Mouse (Mus musculus): Measurements from ENCODE around the gene Mgst2. TPM values are rescaled to one million over a fixed set of nuclear protein-coding genes. Genes with fewer than 3 reads are reported as not detected.

Mgst2 gene
- polyA plus RNA-seq, 1 experiment from 2014 or later: 0.52 TPM

- no peak overlapping the region for H3K27ac ChIP-seq
- no peak overlapping the region for H3K4me3 ChIP-seq (replicated peaks; ENCODE audit: low read length)
- H3K4me2 ChIP-seq (replicated peaks): no peak overlapping the region
- ATAC-seq (ENCODE audit: low FRiP score) (no peak), DNase-seq (ENCODE audit: low spot score) (no peak)
- no peak overlapping the region for H3K9ac ChIP-seq
- no peaks in the 10 kb centered on the region for H3K4me1 ChIP-seq (replicated peaks; ENCODE audit: control insufficient read depth, insufficient read depth, low read length)
- H3K9me3 ChIP-seq (ENCODE audit: control insufficient read depth, low read length): no peaks in the 10 kb centered on the region
- peaks cover 33% of the 10 kb centered on the region for H3K36me3 ChIP-seq (replicated peaks; ENCODE audit: control insufficient read depth, insufficient read depth)
- 87% methylated on average over 8 of the region's 8 CpGs for WGBS
- no peaks in the 10 kb centered on the region for H3K27me3 ChIP-seq (ENCODE audit: control insufficient read depth, insufficient read depth, low read length)
Measured at GRCm38 (mm10) chr3:51688725-51689124, 28.6 kb downstream of the Mgst2 start.

DNA sequence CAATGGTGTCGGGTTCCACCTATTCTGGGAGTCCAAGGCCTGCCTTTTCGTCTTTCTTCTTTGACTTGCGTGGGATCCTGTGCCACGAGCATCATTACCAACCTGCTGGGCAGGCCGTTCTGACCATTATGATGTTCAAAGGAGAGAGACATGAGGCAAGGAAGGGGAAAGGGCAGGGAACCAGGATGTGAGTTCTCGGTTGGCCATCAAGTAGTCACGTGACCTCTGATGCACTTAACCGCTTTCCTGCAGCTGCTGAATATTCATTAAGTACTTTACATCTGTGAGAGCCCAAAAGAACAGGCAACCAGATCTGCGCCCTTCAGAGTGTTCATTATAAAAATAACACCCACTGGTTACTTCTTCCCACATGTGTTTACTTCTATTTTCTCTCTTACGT is 33.0 kb downstream of the Mgst2 start:
- Histone ChIP-seq H3K36me3 (replicated peaks; ENCODE audit: control insufficient read depth, insufficient read depth) (peaks cover 27% of the 10 kb centered on the region), H3K27me3 (ENCODE audit: control insufficient read depth, insufficient read depth, low read length) (no peaks in the 10 kb centered on the region), H3K4me3 (replicated peaks; ENCODE audit: low read length) (no peak overlapping the region), H3K4me1 (replicated peaks; ENCODE audit: control insufficient read depth, insufficient read depth, low read length) (no peaks in the 10 kb centered on the region), H3K4me2 (replicated peaks) (no peak overlapping the region), H3K9ac (no peak overlapping the region), H3K27ac (no peak overlapping the region), H3K9me3 (ENCODE audit: control insufficient read depth, low read length) (no peaks in the 10 kb centered on the region)
- WGBS: 86% methylated on average over 10 of the region's 10 CpGs
- ATAC-seq (ENCODE audit: low FRiP score): no peak
- DNase-seq (ENCODE audit: low spot score): no peak

DNA sequence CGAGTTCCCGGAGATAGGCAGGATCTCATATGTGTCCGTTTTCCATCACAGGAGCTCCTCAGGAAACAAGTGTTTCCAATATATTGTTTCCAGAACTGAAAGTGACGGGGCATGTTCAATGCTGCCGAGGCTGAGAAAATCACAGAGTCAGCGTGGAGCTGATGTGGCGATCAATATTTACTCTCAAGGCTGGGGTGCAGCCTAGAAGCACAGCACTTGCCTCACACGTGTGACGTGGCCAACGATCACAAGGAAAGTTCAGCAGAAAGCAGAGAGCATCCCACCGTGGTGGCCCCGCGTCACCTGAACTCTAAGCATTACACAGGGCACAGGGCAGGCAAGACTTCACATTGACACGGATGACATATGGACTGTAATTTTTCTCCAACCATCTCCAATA is 34.4 kb downstream of the Mgst2 start:
- WGBS: 90% methylated on average over 14 of the region's 14 CpGs
- ATAC-seq (ENCODE audit: low FRiP score): no peak

DNA sequence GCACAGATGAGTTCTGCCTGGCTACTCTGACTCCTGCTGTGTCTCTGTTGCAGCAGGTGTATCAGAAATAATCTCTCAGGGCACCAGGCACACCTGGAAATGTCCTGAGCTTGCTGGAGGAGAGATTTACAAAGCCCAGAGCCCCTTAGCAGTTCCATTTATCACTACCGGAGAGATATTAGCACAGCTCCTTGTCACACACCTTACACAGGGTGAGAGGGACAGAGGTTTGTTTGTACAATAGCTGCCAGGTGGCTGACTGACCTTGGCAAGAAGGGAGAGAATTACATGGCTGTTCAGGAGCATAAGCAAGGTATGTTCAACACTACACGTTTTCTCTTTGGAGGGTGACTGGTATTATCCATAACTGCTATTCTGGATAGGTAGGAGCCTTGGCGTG is 35.6 kb downstream of the Mgst2 start:
- WGBS: 84% methylated on average over 3 of the region's 3 CpGs
- ATAC-seq (ENCODE audit: low FRiP score) (no peak), DNase-seq (ENCODE audit: low spot score) (no peak)
- Histone ChIP-seq H3K9ac (no peak overlapping the region), H3K4me2 (replicated peaks) (no peak overlapping the region), H3K27me3 (ENCODE audit: control insufficient read depth, insufficient read depth, low read length) (no peaks in the 10 kb centered on the region), H3K36me3 (replicated peaks; ENCODE audit: control insufficient read depth, insufficient read depth) (0 out of 2 replicates have a peak, but pooled peaks cover 3% of the 10 kb centered on the region), H3K4me3 (replicated peaks; ENCODE audit: low read length) (no peak overlapping the region), H3K4me1 (replicated peaks; ENCODE audit: control insufficient read depth, insufficient read depth, low read length) (peaks cover 11% of the 10 kb centered on the region), H3K9me3 (ENCODE audit: control insufficient read depth, low read length) (no peaks in the 10 kb centered on the region), H3K27ac (no peak overlapping the region)

More for the DNA sequence above, 34.4 kb downstream of the Mgst2 start:
- Histone ChIP-seq H3K27ac (no peak overlapping the region), H3K27me3 (ENCODE audit: control insufficient read depth, insufficient read depth, low read length) (no peaks in the 10 kb centered on the region), H3K4me2 (replicated peaks) (no peak overlapping the region), H3K4me1 (replicated peaks; ENCODE audit: control insufficient read depth, insufficient read depth, low read length) (no peaks in the 10 kb centered on the region), H3K9ac (no peak overlapping the region), H3K36me3 (replicated peaks; ENCODE audit: control insufficient read depth, insufficient read depth) (peaks cover 13% of the 10 kb centered on the region), H3K4me3 (replicated peaks; ENCODE audit: low read length) (no peak overlapping the region), H3K9me3 (ENCODE audit: control insufficient read depth, low read length) (no peaks in the 10 kb centered on the region)
- DNase-seq (ENCODE audit: low spot score): no peak

GRCm38 (mm10) chr3:51697931-51698330 is 37.8 kb downstream of the Mgst2 start:
- H3K4me1 ChIP-seq (replicated peaks; ENCODE audit: control insufficient read depth, insufficient read depth, low read length): peaks cover 29% of the 10 kb centered on the region
- 93% methylated on average over 3 of the region's 3 CpGs for WGBS
- no peaks in the 10 kb centered on the region for H3K9me3 ChIP-seq (ENCODE audit: control insufficient read depth, low read length)
- H3K27me3 ChIP-seq (ENCODE audit: control insufficient read depth, insufficient read depth, low read length): no peaks in the 10 kb centered on the region
- DNase-seq (ENCODE audit: low spot score) (no peak), ATAC-seq (ENCODE audit: low FRiP score) (no peak)
- H3K36me3 ChIP-seq (replicated peaks; ENCODE audit: control insufficient read depth, insufficient read depth): no peaks in the 10 kb centered on the region
- no peak overlapping the region for H3K9ac ChIP-seq
- no peak overlapping the region for H3K27ac ChIP-seq
- H3K4me2 ChIP-seq (replicated peaks): no peak overlapping the region
- no peak overlapping the region for H3K4me3 ChIP-seq (replicated peaks; ENCODE audit: low read length)

DNA sequence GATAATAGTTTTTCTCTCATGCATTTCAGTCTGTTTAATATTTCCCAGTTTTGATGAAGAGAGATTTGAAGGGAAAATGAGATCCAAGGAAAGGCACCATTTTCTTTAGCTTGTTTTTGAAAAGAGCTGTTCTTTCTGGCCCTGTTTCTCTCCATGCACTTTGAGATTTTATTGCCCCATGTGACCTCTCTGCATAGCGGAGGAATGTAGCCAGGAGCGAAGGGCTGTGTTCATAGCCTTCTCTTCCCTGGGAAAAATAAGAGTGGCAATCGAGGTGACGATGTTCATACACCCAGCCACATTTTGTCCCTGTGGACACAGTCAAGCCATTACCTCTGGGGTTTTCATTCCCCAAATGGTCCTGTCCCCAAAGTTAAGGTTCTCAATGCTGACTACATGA is 40.0 kb downstream of the Mgst2 start:
- no peaks in the 10 kb centered on the region for H3K27me3 ChIP-seq (ENCODE audit: control insufficient read depth, insufficient read depth, low read length)
- H3K9ac ChIP-seq: peak overlapping the region; percentile 51; the same call in 1 of the 2 replicates
- 61% methylated on average over 4 of the region's 4 CpGs for WGBS
- H3K27ac ChIP-seq: peak overlapping the region; percentile 96
- DNase-seq (ENCODE audit: low spot score) (no peak), ATAC-seq (ENCODE audit: low FRiP score) (no peak)
- H3K4me2 ChIP-seq (replicated peaks): peak overlapping the region; percentile 55
- H3K4me3 ChIP-seq (replicated peaks; ENCODE audit: low read length): no peak overlapping the region
- H3K4me1 ChIP-seq (replicated peaks; ENCODE audit: control insufficient read depth, insufficient read depth, low read length): peaks cover 36% of the 10 kb centered on the region
- H3K9me3 ChIP-seq (ENCODE audit: control insufficient read depth, low read length): no peaks in the 10 kb centered on the region
- no peaks in the 10 kb centered on the region for H3K36me3 ChIP-seq (replicated peaks; ENCODE audit: control insufficient read depth, insufficient read depth)

- Histone ChIP-seq H3K27me3 (ENCODE audit: control insufficient read depth, insufficient read depth, low read length) (no peaks in the 10 kb centered on the region), H3K4me2 (replicated peaks) (peak overlapping the region; percentile 55), H3K27ac (peak overlapping the region; percentile 96), H3K9me3 (ENCODE audit: control insufficient read depth, low read length) (no peaks in the 10 kb centered on the region), H3K36me3 (replicated peaks; ENCODE audit: control insufficient read depth, insufficient read depth) (no peaks in the 10 kb centered on the region), H3K9ac (peak overlapping the region; percentile 51), H3K4me1 (replicated peaks; ENCODE audit: control insufficient read depth, insufficient read depth, low read length) (peaks cover 36% of the 10 kb centered on the region), H3K4me3 (replicated peaks; ENCODE audit: low read length) (peak overlapping the region; percentile 9)
- DNase-seq (ENCODE audit: low spot score) (peak; percentile 28), ATAC-seq (ENCODE audit: low FRiP score) (no peak)
- WGBS: 28% methylated on average over 15 of the region's 15 CpGs
Measured at GRCm38 (mm10) chr3:51700731-51701280, 40.6 kb downstream of the Mgst2 start.

DNA sequence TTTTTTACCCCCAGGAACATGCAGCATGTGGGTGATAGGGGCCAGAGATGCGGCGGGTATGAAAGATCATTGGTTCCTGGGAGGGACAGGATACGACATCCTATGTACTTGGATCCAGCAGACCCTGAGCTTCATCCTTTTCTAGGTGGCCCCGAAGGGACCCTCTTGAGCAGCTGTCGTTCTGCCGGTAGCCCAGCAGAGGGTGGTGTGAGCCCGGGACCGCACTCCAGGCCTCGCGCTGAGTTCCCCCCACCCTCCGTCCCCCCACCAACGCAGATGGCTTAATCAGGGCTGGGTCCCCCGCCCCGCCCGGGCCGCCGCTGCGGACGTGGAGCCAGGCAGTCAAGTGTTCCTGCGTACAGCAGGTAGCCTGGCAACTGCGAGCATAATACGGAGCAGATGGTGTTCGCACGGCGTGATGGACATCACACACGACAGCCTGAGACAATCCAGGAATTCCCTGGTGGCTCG is 41.2 kb downstream of the Mgst2 start:
- Histone ChIP-seq H3K36me3 (replicated peaks; ENCODE audit: control insufficient read depth, insufficient read depth) (no peaks in the 10 kb centered on the region), H3K4me2 (replicated peaks) (peak overlapping the region; percentile 55), H3K4me1 (replicated peaks; ENCODE audit: control insufficient read depth, insufficient read depth, low read length) (peaks cover 36% of the 10 kb centered on the region), H3K9me3 (ENCODE audit: control insufficient read depth, low read length) (no peaks in the 10 kb centered on the region), H3K27me3 (ENCODE audit: control insufficient read depth, insufficient read depth, low read length) (no peaks in the 10 kb centered on the region), H3K9ac (peak overlapping the region; percentile 51), H3K4me3 (replicated peaks; ENCODE audit: low read length) (peak overlapping the region; percentile 9), H3K27ac (peak overlapping the region; percentile 96)
- DNase-seq (ENCODE audit: low spot score) (peak; percentile 88), ATAC-seq (ENCODE audit: low FRiP score) (peak; percentile 96)
- WGBS: under 1% methylated on average over 27 of the region's 27 CpGs

DNA sequence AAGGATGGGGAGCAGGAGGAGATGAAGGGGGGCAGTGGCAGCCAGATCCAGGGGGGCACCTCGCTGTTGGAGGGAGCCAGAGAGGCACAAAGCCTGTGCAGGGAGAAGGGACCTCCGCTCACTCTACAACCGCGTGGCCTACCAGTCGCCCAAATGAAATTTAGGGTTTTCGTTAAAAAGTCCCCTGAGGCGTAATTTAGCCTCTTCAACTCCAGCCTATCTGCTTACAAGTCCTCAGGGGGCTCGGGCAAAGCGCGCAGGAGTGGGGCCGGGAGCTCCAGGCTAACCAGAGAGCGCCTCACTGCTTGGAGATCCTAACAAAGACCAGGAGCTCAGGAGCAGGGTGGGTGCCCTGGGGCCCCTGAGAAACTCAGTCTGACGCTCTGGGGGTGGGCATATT is 41.8 kb downstream of the Mgst2 start:
- H3K4me3 ChIP-seq (replicated peaks; ENCODE audit: low read length): peak overlapping the region; percentile 9
- ATAC-seq (ENCODE audit: low FRiP score): peak; percentile 74
- H3K27ac ChIP-seq: peak overlapping the region; percentile 96
- no peaks in the 10 kb centered on the region for H3K9me3 ChIP-seq (ENCODE audit: control insufficient read depth, low read length)
- peaks cover 36% of the 10 kb centered on the region for H3K4me1 ChIP-seq (replicated peaks; ENCODE audit: control insufficient read depth, insufficient read depth, low read length)
- no peaks in the 10 kb centered on the region for H3K27me3 ChIP-seq (ENCODE audit: control insufficient read depth, insufficient read depth, low read length)
- WGBS: 2% methylated on average over 13 of the region's 13 CpGs
- peak overlapping the region; percentile 51 for H3K9ac ChIP-seq
- no peaks in the 10 kb centered on the region for H3K36me3 ChIP-seq (replicated peaks; ENCODE audit: control insufficient read depth, insufficient read depth)
- H3K4me2 ChIP-seq (replicated peaks): peak overlapping the region; percentile 55
- peak; percentile 51 for DNase-seq (ENCODE audit: low spot score)
